Mouse (Mus musculus) cortical plate, adult 2 months (tissue): ENCODE results near the gene Zxdb.

Source experiments
- CTCF ChIP-seq: fragments of 200-500 bp; IDR thresholded peaks from 2 replicates; pipeline ENCODE4 v1.5.1; 2011; ENCODE audit warnings: mild to moderate bottlenecking, control low read depth, low read length; ENCODE audit not compliant: insufficient read depth; ENCODE audit errors: extremely low read depth
- POLR2A ChIP-seq: fragments of 200-500 bp; IDR thresholded peaks from 2 replicates; pipeline ENCODE4 v1.6.1; 2011; ENCODE audit warnings: mild to moderate bottlenecking, low read length, control low read depth; ENCODE audit not compliant: insufficient read depth; ENCODE audit errors: extremely low read depth

DNA sequence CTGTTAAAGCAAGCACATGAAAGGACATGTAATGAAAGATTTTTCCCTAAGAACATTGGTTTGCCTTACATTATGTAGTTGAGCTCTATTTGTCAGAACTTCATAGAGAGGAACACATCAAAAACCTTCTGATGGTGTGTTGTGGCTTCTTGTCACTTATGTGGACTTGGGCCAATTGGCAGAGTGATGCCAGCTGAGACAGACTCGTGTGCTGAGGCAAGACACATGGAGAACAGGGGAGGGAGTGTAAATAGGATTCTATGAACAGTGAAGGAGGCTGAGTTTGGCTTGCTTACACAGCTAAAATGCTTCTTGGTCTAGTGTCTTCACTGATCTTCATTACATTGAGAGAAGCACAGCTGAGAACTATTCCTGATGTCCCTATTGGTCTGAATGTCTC lies 35.6 kb downstream of the Zxdb start:
- TF ChIP-seq CTCF (no peak), POLR2A (no peak)
